Mouse (Mus musculus) stomach, postnatal 0 days (tissue): ENCODE results near the gene Ush2a. TPM values are rescaled to one million over a fixed set of nuclear protein-coding genes. Genes with fewer than 3 reads are reported as not detected.
A peak's percentile ranks its signal among the peaks of the same experiment; 100 is the strongest.

Source experiments
- ATAC-seq: fragments of 200-750 bp; cut with Nextera tagmentation; 2 replicates; pipeline ENCODE4 v1.8.0; 2017; ENCODE audit not compliant: low FRiP score, low TSS enrichment
- DNase-seq: peaks from one replicate; pipeline ENCODE4 v3.0.0-alpha.2; 2016; ENCODE audit warnings: low spot score
- H3K27ac ChIP-seq: fragments of 300-500 bp; sonication (generic); replicated peaks from 2 replicates; pipeline ENCODE4 v1.5.1; 2014; ENCODE audit warnings: mild to moderate bottlenecking, control low read depth
- H3K27me3 ChIP-seq: fragments of 300-500 bp; sonication (generic); 2 replicates; pipeline ENCODE4 v1.6.1; 2014; ENCODE audit warnings: low read length; ENCODE audit not compliant: control insufficient read depth, insufficient read depth
- H3K36me3 ChIP-seq: fragments of 300-500 bp; sonication (generic); 2 replicates; pipeline ENCODE4 v1.6.1; 2014; ENCODE audit warnings: low read length, mixed read lengths; ENCODE audit not compliant: control insufficient read depth, insufficient read depth
- H3K4me1 ChIP-seq: fragments of 300-500 bp; sonication (generic); replicated peaks from 2 replicates; pipeline ENCODE4 v1.6.1; 2014; ENCODE audit warnings: antibody characterized with exemption; ENCODE audit not compliant: control insufficient read depth, insufficient read depth
- H3K4me2 ChIP-seq: fragments of 300-500 bp; sonication (generic); replicated peaks from 2 replicates; pipeline ENCODE4 v1.6.1; 2014; ENCODE audit warnings: low read depth, mild to moderate bottlenecking, control low read depth, moderate library complexity
- H3K4me3 ChIP-seq: fragments of 300-500 bp; sonication (generic); 2 replicates; pipeline ENCODE4 v1.5.1; 2014; ENCODE audit warnings: low read depth, low read length, control low read depth
- H3K9ac ChIP-seq: fragments of 300-500 bp; sonication (generic); 2 replicates; pipeline ENCODE4 v1.6.1; 2014; ENCODE audit warnings: mild to moderate bottlenecking, low read length, control low read depth, mixed read lengths
- H3K9me3 ChIP-seq: fragments of 300-500 bp; sonication (generic); 2 replicates; pipeline ENCODE4 v1.6.1; 2016; ENCODE audit warnings: low read length; ENCODE audit not compliant: control insufficient read depth
- CTCF ChIP-seq: IDR thresholded peaks from 2 replicates; pipeline ENCODE4 v1.5.1; 2016; ENCODE audit warnings: antibody characterized with exemption, low read depth, mild to moderate bottlenecking, moderate library complexity
- EP300 ChIP-seq: optimal IDR thresholded peaks from 2 replicates; pipeline ENCODE3; 2016; ENCODE audit warnings: antibody characterized with exemption
- WGBS: fragments of 180-500 bp; shearing (Covaris S2); extraction: QIAGEN DNeasy Blood & Tissue Kit; methylation state at CpG from one replicate; pipeline ENCODE4 v1.1.7; 2014; 5-methylcytosine and 5-hydroxymethylcytosine counted together
- polyA plus RNA-seq: library from polyadenylated mRNA; unstranded; fragments of >200 nt; fragmentation: Nextera tagmentation; extraction: Ambion mirVana; gene quantifications from 2 replicates; pipeline ENCODE4 v1.2.1, GENCODE M21; 2015

Gene Ush2a
- polyA plus RNA-seq, 1 experiment from 2014 or later, result not detected

DNA sequence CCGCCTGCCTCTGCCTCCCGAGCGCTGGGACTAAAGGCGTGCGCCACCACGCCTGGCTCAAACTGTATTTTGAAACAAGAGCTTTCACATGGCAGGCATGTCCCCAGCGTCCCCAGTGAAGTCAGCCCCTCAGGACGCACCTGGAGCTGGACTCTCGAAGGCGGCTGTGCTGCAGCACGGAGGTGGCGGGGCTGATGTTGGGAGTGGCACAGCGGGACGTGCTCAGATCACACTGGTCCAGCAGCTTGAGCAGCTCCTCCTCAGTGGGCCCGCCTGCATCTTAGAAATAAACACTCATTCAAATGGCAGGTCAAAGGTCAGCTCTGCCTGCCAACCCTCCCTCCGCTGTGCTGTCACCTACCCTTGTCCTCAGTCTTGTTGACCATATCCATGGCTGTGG, 712.1 kb downstream of the Ush2a start:
- WGBS, result 88% methylated on average over 16 of the region's 16 CpGs
- H3K9me3 ChIP-seq, result no peaks in the 10 kb centered on the region
- H3K9ac ChIP-seq, result no peak overlapping the region
- no peak overlapping the region for H3K4me3 ChIP-seq
- H3K36me3 ChIP-seq, result peaks cover 22% of the 10 kb centered on the region
- H3K4me2 ChIP-seq, result no peak overlapping the region
- ATAC-seq (no peak), DNase-seq (no peak)
- H3K27me3 ChIP-seq, result no peaks in the 10 kb centered on the region
- TF ChIP-seq CTCF (no peak), EP300 (no peak)
- no peaks in the 10 kb centered on the region for H3K4me1 ChIP-seq
- no peak overlapping the region for H3K27ac ChIP-seq

GRCm38 (mm10) chr1:188980050-188980449, 718.2 kb downstream of the Ush2a start:
- peak; percentile 63 for DNase-seq
- peaks cover 30% of the 10 kb centered on the region for H3K36me3 ChIP-seq
- WGBS, result 24% methylated on average over 3 of the region's 3 CpGs

GRCm38 (mm10) chr1:188993218-188993617, 731.4 kb downstream of the Ush2a start:
- peaks cover 14% of the 10 kb centered on the region; the same call in 1 of the 2 replicates for H3K36me3 ChIP-seq
- ATAC-seq, result no peak
- H3K4me3 ChIP-seq, result no peak overlapping the region
- no peak overlapping the region for H3K9ac ChIP-seq
- DNase-seq, result no peak
- H3K9me3 ChIP-seq, result no peaks in the 10 kb centered on the region
- H3K27me3 ChIP-seq, result no peaks in the 10 kb centered on the region
- H3K27ac ChIP-seq, result no peak overlapping the region
- 35% methylated on average over 4 of the region's 4 CpGs for WGBS
- peak; percentile 79 for TF ChIP-seq CTCF
- no peak for TF ChIP-seq EP300
- no peaks in the 10 kb centered on the region for H3K4me1 ChIP-seq
- no peak overlapping the region for H3K4me2 ChIP-seq

More at GRCm38 (mm10) chr1:188980050-188980449, 718.2 kb downstream of the Ush2a start:
- Histone ChIP-seq H3K4me1 (no peaks in the 10 kb centered on the region), H3K4me3 (no peak overlapping the region), H3K9me3 (no peaks in the 10 kb centered on the region), H3K27ac (no peak overlapping the region), H3K4me2 (no peak overlapping the region), H3K9ac (no peak overlapping the region), H3K27me3 (no peaks in the 10 kb centered on the region)
- peak; percentile 66 for ATAC-seq
- TF ChIP-seq EP300, result no peak
- peak; percentile 87 for TF ChIP-seq CTCF

- no peak for TF ChIP-seq EP300
- TF ChIP-seq CTCF, result no peak
- peak; percentile 79; the same call in 1 of the 2 replicates for ATAC-seq
These were observed 736.1 kb downstream of the Ush2a start for GRCm38 (mm10) chr1:188997921-188998320.

GRCm38 (mm10) chr1:188999981-189000380, 738.2 kb downstream of the Ush2a start:
- no peak for ATAC-seq
- H3K4me2 ChIP-seq, result no peak overlapping the region
- no peaks in the 10 kb centered on the region for H3K4me1 ChIP-seq
- no peak overlapping the region for H3K4me3 ChIP-seq
- H3K9ac ChIP-seq, result no peak overlapping the region
- WGBS, result 87% methylated on average over 10 of the region's 10 CpGs
- H3K27me3 ChIP-seq, result no peaks in the 10 kb centered on the region
- no peaks in the 10 kb centered on the region for H3K9me3 ChIP-seq
- TF ChIP-seq EP300 (no peak), CTCF (no peak)
- no peak overlapping the region for H3K27ac ChIP-seq
- H3K36me3 ChIP-seq, result peaks cover 7% of the 10 kb centered on the region; the same call in 1 of the 2 replicates
- DNase-seq, result no peak

More at GRCm38 (mm10) chr1:188997921-188998320, 736.1 kb downstream of the Ush2a start:
- Histone ChIP-seq H3K36me3 (peaks cover 7% of the 10 kb centered on the region; the same call in 1 of the 2 replicates), H3K9ac (no peak overlapping the region), H3K9me3 (no peaks in the 10 kb centered on the region), H3K27me3 (no peaks in the 10 kb centered on the region), H3K4me1 (no peaks in the 10 kb centered on the region), H3K27ac (no peak overlapping the region), H3K4me2 (no peak overlapping the region), H3K4me3 (no peak overlapping the region)
- WGBS, result 69% methylated on average over 3 of the region's 3 CpGs
- DNase-seq, result no peak

DNA sequence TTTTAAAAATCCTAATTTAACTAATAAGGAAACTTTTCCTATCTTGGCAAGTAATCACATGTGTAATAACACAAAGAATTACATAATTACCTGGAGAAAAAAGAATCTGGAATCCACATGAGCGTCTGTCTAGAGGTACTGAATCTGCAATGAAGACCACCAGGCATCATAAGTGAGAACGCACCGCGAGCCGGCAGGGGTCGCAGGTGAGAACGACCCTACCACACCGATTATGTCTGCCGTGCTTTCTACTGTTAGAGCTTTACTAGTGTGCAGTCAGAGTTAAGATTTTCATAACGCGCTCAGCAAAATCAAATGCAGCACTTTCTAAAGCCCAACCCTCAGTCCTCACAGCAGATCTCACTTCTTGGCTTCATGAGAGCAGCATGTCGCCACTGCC, 740.0 kb downstream of the Ush2a start:
- TF ChIP-seq CTCF (no peak), EP300 (no peak)
- 89% methylated on average over 12 of the region's 12 CpGs for WGBS
- 0 out of 2 replicates have a peak, but pooled peaks cover 4% of the 10 kb centered on the region for H3K36me3 ChIP-seq

More for the DNA sequence above, 740.0 kb downstream of the Ush2a start:
- DNase-seq (no peak), ATAC-seq (no peak)
- Histone ChIP-seq H3K27ac (no peak overlapping the region), H3K9ac (no peak overlapping the region), H3K4me2 (no peak overlapping the region), H3K27me3 (no peaks in the 10 kb centered on the region), H3K9me3 (no peaks in the 10 kb centered on the region), H3K4me1 (no peaks in the 10 kb centered on the region; the same call in 1 of the 2 replicates), H3K4me3 (no peak overlapping the region)
